Mouse (Mus musculus) cerebellum, adult 9-10 months (tissue): Measurements from ENCODE around the gene Rfx5.
"Not testable (repeated sequence)": the region's sequence is repeated elsewhere in the genome, so short reads cannot be mapped to it uniquely, and the experiment has no call there.

Experiments used
- DNase-seq: peaks from one replicate; pipeline ENCODE4 v3.0.0; 2022

The Rfx5 gene

GRCm38 (mm10) chr3:94953764-94954616, at the start of gene Rfx5:
Gene Rfx5, plus strand, starts transcription at chr3:94954075.
- DNase-seq = peak; percentile 98

GRCm38 (mm10) chr3:94904759-94905158, 49.1 kb upstream of the Rfx5 start:
- DNase-seq = not testable (repeated sequence)

GRCm38 (mm10) chr3:94906482-94906881, 47.4 kb upstream of the Rfx5 start:
- DNase-seq = no peak

- no peak for DNase-seq
Observed at GRCm38 (mm10) chr3:94911050-94911693, 42.7 kb upstream of the Rfx5 start.

GRCm38 (mm10) chr3:94913801-94914200, 40.1 kb upstream of the Rfx5 start:
- DNase-seq = no peak

DNA sequence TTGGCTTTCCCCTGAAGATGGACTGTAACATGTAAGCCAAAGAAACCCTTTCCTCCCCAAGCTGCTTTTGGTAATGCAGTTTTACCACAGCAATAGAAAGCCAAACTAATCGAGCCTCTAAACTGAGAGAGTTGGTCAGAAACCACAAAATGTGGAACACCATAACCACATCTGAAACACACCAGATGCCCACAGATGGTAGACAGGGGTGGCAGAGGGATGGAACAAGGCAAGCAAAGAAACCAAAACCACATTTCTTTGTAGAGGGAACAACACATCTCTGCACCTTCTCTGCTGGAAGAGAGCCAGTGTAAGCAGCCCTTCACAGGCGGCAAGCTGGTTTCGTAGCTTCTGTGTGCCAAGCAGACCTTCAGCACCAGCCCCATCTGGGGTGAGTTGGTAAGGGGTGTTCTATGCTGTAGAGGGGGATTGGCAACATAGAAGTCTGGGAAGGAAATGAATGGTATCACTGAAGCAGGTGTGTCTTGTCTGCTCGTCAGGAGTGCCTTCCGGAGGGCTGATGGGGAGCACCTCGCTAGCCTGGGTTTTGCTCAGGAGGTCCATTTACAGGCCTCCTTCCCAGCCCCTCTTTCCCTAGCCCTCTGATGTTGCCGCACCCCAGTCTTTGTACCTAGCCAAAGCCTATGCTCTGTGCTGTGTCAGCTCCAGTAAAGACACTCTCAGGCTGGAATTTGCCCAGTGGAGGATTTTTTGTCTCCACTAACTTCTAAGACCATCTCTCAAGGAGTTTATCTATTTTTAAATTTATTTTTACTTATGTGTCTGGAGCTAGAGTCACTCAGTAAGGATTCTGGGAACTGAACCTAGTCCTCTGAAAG, 37.8 kb upstream of the Rfx5 start:
- no peak for DNase-seq

- DNase-seq = no peak
Observed at GRCm38 (mm10) chr3:94917816-94918361, 36.0 kb upstream of the Rfx5 start.

GRCm38 (mm10) chr3:94918845-94919244, 35.0 kb upstream of the Rfx5 start:
- no peak for DNase-seq

DNA sequence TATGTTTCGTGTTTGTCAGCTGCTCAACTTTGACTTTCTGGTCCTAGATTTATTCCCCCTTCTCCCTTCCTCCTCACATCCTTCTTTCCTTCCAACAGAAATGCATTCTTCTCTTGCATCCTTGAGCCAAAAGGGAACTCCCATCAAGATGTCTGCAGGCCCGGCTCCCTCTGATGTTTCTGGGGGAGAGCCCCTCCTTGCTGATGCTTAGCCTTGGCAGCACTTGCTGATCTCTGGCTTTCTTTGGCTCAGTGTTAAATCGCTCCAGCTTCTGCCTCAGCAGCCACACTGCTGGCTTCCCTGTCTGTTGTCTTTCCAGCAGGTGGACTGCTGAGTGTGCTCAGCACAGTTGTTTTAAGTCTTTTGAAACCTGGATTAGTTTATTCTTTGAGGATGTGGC, 32.8 kb upstream of the Rfx5 start:
- no peak for DNase-seq

DNA sequence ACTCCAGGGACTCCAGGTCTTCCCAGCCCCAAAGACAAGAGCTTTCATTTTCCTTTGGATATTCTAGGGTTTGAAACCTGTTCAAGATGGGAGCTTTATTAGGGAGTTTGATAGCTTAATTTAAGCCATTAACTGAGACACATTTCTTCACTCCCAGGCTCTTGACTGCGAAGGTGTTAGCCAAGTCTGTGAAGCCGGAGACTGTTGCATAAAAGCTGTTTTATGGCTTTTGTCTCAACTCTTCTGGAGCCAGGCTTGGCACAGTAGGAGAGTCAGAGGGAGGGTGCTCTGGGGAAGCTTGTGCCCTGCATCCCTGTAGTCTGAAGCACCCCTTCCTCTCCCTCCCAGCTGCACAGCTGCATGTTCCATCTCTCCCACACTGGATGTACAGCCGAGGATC, 31.5 kb upstream of the Rfx5 start:
- DNase-seq = no peak

GRCm38 (mm10) chr3:94924688-94925087, 29.2 kb upstream of the Rfx5 start:
- DNase-seq = no peak

- DNase-seq = not testable (repeated sequence)
Observed at GRCm38 (mm10) chr3:94926301-94926736, 27.6 kb upstream of the Rfx5 start.

- not testable (repeated sequence) for DNase-seq
Observed at GRCm38 (mm10) chr3:94928979-94929378, 24.9 kb upstream of the Rfx5 start.

DNA sequence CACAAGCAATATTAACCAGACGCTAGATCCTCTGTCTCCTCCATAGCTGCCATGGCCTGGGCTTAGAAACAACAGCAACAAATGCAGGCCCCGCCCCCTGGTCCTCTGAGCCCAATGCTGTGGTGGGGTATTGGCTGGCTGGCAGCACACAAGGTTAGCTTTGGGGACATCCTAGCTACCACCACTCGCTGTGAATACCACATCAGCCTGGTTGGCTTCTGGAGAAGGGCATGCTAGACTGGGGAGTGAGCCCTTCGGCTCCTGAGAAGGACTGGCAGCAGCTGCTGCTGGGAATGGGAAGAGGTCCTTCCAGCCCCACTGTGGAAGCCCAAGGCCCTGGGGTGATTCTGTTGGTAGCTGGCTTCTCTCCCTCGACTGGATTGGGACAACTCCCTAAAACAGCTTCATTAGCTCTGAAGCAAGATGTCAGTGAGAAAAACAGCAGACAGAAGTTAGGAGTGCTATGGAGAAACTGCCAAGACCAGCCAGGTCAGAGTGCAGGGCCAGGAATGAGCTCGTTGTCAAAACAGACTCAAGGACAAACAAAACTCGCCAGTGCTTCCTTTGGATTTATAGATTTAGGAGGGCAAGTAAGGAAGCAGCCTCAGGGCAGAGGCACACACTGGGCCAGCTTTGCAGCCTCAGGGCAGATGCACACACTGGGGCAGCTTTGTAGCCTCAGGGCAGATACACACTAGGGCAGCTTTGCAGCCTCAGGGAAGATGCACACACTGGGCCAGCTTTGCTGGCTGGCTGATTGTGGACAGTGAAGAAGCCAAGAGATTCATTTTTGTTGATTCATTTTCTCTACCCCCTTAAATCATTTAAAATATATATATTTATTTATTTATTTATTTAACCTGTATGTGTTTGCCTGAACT, 23.2 kb upstream of the Rfx5 start:
- DNase-seq = not testable (repeated sequence)

DNA sequence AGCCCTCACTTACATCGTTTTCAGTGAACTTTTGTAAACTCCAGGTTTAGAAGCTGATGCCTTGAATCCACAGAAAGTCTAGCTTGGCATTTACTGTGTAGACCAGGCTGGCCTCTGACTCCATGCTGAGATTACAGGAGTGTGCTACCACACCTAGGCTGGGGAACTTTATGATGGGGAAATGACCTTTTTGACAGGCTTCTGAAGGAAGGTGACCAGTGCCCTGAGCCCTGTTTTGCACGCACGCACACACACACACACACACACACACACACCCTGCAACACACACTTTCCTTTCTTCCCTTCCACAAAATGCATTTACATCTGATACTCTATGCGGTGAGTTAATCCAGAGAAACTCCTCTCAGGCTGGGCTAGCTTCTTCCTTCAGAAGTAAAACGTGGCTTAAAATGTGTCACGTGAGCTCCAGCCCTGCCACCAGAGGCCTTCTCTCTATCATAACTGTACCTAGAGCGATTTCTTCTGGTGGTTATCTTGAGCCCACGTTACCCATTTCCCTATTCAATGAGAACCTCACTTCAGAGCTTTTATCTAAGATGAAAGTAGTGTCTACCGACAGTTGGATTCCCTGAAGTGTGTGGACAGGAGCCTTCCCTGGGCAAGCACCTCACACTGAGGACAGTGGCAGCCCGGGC, 22.3 kb upstream of the Rfx5 start:
- DNase-seq = not testable (repeated sequence)

GRCm38 (mm10) chr3:94932279-94932678, 21.6 kb upstream of the Rfx5 start:
- DNase-seq = not testable (repeated sequence)

- DNase-seq = peak; percentile 39
Observed at GRCm38 (mm10) chr3:94932809-94933564, 20.9 kb upstream of the Rfx5 start, which contains the start of gene Selenbp1. Gene Selenbp1, plus strand, starts transcription at chr3:94933056.

GRCm38 (mm10) chr3:94933604-94934003, 20.3 kb upstream of the Rfx5 start:
- DNase-seq = not testable (repeated sequence)

DNA sequence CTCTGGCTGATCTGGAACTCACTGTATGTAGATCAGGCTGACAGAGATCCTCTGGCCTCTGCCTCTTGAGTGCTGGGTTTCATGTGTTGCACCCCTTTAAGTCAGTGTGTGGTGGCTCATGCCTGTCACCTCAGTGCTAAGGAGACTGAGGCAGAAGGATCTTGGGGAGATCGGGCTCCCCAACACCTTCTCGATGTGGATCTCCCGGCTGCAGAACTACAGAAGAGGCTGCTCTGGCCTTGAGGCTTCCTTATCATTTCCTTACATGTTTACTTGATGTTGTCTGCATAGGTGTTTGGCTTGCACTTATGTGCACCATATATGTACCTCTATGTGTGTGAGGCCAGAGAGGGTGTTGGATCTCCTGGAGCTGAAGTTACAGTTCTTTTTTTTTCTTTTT, 19.3 kb upstream of the Rfx5 start:
- not testable (repeated sequence) for DNase-seq

GRCm38 (mm10) chr3:94935332-94935731, 18.5 kb upstream of the Rfx5 start:
- not testable (repeated sequence) for DNase-seq
